Mouse (Mus musculus): ENCODE results near the gene Slitrk5.

GRCm38 (mm10) chr14:111677361-111678070 is 2.6 kb downstream of the Slitrk5 start:
- no peak for TF ChIP-seq CTCF (IDR thresholded peaks at IDR 0.05; ENCODE audit: control insufficient read depth, insufficient read depth, insufficient read length)
- TF ChIP-seq MYOG (IDR thresholded peaks at IDR 0.05; ENCODE audit: control insufficient read depth, extremely low read depth, insufficient read length), result no peak
- TF ChIP-seq USF1 (IDR thresholded peaks at IDR 0.05; ENCODE audit: low read depth), result no peak
- no peak for TF ChIP-seq MYOD1 (IDR thresholded peaks at IDR 0.05; ENCODE audit: control insufficient read depth, insufficient read length, low read depth)
- TF ChIP-seq CEBPB (IDR thresholded peaks at IDR 0.05; ENCODE audit: low read depth), result no peak
- TF ChIP-seq FOSL1 (IDR thresholded peaks at IDR 0.05; ENCODE audit: insufficient read depth, low read length, poor library complexity, severe bottlenecking), result no peak

All from C2C12 (cell line).